Mouse (Mus musculus) right cerebral cortex, postnatal 14 days (tissue): ENCODE data around the gene Kctd2.

Experiments used
- DNase-seq: peaks from one replicate; pipeline ENCODE4 v3.0.0; 2022

The Kctd2 gene

GRCm38 (mm10) chr11:115400630-115401391, 19.1 kb upstream of the Kctd2 start:
- DNase-seq, result peak; percentile 23

DNA sequence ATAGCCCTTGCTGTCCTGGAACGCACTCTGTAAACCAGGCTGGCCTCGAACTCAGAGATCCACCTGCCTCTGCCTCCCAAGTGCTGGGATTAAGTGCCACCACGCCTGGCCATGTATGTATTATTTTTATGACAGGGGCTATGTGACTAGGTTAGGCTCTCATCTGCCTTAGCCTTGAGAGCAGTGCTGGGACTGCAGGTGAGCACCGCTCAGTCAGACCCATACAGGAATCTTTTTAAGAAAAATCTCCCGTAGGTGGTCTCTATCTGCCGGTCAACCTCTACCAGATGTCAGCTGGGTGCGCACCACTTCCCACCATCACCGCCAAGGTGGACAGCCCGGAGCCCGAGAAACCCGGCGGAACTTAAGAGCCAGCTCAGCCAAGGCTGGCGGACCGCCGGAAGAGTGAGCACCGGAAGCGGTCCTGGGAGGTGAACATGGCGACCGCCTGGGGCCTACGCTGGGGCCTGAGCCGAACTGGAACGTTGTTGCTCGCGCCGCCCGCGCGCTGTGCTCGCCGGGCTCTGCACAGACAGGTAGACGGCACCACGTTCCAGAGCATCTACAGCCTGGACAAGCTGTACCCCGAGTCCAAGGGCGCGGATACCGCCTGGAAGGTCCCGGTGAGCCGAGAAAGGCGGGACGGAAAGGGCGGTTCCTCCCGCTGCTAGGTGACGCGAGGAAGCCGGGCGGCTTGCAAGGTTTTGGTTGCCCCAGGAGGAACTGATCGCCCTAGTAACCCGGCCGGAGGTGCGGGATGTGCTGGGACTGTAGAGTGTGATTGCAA, 16.4 kb upstream of the Kctd2 start, which contains the start of gene Mrpl58:
TSS of gene Mrpl58 (plus strand) at position 415 of the 787 bp plus-strand sequence.
- DNase-seq, result peak; percentile 85

DNA sequence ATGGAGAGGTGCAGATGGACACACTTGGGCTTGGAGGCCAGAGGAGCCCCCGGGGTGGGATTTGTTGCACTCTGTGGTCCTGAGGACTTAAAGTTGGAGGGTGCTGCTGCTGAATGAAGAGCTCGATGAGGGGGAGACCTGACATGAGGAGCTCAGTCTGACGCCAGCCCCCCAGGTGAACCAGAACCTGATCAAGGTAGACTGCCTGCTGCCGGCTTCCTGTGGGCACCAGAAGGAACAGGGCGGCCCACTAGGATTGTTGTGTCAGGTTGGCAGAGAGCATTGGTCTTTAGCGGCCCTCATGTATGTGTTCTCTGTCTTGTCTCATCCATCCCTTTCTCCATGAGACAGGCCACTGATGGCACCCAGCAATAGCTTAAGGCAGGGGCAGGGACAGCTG, 14.2 kb upstream of the Kctd2 start:
- no peak for DNase-seq

DNA sequence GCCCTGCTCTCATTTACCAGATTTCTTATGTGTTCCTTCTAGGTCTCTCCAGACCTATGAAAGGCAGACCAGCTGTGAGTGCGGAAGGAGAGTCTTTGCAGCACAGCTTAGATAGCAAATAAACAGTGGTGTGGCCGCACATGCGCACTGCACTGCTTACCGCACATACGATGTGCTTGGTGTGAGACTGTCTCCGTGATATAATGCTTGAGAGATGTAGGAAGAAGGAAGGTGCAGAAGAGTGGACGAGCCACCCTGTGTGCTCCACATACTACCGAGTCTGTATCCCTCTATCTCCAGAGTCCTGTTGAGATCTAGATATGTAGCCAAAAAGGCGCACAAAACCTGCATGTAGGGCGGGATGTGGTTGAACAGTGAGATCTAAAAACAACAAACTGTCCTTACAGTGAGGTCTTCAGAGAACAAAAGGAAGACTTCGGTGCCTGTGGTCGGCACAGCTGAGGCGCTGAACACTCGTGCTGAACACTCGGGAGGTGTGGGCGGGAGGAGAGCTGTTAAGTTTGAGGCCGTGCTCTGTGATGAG, 13.0 kb upstream of the Kctd2 start:
- no peak for DNase-seq

- DNase-seq, result no peak
Observed at GRCm38 (mm10) chr11:115408266-115408920, 11.5 kb upstream of the Kctd2 start.

GRCm38 (mm10) chr11:115409556-115409955, 10.4 kb upstream of the Kctd2 start:
- DNase-seq, result no peak

DNA sequence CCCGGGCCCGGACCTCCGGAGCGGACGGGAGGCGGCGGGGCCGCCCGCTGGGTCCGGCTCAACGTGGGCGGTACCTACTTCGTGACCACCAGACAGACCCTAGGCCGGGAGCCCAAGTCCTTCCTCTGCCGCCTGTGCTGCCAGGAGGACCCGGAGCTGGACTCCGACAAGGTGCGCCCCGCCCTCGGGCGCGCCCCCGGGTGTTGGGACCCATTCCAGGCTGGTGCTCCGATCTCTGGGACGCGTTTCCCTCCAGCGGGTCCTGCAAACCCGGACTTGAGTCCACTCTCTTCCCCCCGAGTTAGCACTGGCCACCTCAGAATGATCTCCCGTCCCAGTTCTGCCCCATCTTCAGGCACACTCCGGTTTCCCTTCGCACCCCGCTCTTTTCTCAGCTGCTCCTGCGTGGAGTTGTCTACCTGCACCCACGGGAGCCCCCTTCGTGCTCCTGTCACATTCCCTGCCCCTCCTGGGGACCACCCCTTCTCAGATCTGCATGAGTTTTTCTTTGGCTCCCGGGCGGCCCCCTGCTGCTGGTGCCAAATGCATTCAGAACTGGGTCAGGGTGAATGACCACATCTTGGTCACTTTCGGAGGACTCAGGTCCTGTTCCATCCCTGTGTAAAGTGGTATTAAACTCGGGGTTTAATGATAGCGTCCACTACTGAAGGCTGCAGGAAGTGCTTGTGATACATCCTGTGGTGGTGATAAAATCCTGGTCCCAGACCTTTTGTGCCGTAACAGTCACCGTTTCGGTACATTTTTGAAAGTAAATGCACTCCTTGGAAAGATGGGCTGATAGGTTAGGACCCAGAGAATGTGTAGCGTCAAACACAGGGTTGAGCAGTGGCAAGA, 635 bp downstream of the Kctd2 start:
- peak; percentile 52 for DNase-seq

GRCm38 (mm10) chr11:115421328-115421727, 1.4 kb downstream of the Kctd2 start:
- DNase-seq, result no peak

DNA sequence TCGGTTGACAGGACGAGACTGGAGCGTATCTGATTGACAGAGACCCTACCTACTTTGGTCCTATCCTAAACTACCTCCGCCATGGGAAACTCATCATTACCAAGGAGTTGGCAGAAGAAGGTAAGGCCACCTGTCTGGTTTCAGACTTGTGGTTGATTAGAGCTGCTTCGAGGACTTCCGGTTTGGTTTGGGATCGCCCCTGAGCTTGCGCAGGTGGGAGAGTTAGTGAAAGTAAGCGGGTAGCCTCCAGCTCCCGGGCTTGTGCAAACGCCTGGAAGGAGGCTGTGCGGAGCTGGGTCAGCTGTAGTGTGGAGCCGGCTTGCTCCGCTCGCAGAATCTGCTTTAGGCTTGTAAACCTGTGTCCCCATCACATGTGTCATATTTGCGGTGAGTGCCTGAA, 2.0 kb downstream of the Kctd2 start:
- no peak for DNase-seq

GRCm38 (mm10) chr11:115423091-115423490, 3.2 kb downstream of the Kctd2 start:
- DNase-seq, result no peak

GRCm38 (mm10) chr11:115424666-115425065, 4.7 kb downstream of the Kctd2 start:
- DNase-seq, result no peak

DNA sequence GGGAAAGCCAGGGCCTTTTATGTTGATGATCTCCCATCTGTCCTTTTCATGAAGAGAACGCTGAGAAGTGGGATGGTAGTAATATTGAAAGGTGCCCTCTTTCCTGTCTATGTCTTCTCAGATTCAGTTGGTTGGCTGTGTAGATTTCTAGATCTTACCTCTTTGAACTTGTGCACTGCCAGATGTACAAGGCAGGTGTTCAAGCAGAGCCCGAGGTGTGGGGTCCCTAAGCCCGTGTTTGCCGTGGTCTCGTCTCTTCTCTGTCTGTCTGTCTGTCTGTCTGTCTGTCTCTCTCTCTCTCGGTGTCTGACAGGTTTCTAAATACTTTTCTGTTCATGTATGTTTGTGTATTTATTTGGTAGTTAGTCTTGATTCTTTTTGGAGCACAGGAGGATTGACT, 5.7 kb downstream of the Kctd2 start:
- DNase-seq, result no peak

DNA sequence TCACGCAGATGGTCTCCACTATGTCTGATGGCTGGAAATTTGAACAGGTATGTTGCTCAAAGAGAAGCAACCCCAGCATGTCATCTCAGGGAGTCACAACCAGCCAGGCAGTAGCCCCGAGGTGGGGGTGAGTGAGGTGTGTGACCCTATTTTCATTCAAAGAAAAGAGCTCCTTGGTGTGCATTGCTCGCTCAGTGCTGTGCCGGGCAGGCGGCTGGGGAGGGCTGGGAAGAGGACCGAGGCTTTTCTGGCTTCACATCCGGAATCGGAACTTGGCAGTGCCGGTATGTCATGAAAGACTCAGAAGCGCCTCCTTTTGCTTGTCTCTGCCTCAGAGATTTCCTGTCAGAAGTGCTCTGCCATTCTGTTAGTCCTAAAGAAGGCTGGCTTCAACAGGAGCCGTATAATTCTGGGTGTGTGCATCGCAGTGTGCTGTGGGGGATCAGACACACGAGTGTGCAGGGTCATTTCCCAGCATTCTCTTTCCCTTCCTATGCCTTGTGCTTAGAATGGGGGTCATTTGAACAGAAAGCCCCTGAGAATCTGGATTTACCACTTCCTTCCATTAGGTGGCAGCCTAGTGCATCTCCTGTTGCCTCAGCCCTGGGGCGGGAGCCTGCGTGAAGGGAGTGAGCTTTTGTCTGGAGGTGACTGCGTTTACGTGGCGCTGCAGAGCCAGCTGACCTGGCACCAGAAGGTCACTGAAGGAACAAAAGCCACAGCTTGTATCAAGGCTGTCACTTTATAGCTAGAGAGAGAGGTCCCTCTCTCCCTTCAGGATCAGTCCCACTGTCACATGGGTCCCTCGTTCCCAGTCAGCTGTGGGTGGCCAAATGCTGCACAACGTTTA, 7.8 kb downstream of the Kctd2 start:
- peak; percentile 71 for DNase-seq

GRCm38 (mm10) chr11:115429307-115429706, 9.4 kb downstream of the Kctd2 start:
- peak; percentile 53 for DNase-seq

GRCm38 (mm10) chr11:115430561-115430960, 10.6 kb downstream of the Kctd2 start:
- DNase-seq, result no peak

- DNase-seq, result no peak
Observed at GRCm38 (mm10) chr11:115432814-115433213, 12.9 kb downstream of the Kctd2 start.

- no peak for DNase-seq
Observed at GRCm38 (mm10) chr11:115433342-115433741, 13.4 kb downstream of the Kctd2 start.

- DNase-seq, result no peak
Observed at GRCm38 (mm10) chr11:115435596-115436337, 15.8 kb downstream of the Kctd2 start.

- DNase-seq, result no peak
Observed at GRCm38 (mm10) chr11:115437571-115438122, 17.7 kb downstream of the Kctd2 start.

DNA sequence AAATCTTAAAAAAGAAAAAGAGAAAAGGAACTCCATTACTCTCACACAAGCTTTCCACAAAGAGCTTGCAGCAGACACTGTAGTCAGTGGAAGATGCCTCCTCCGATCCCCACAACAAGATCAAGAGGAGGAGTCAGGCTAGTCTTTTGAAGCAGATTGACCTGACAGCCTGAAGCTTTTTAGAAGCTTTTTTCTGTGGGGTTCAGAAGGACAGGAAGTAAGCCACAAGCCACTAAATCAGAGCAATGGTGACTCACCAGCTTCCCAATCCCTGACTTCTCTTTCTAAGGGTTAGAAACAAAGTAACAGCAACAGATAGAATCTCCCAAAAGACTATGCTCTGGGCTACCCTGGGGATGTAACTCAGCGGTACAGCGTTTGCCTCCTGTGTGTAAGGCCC, 19.4 kb downstream of the Kctd2 start:
- DNase-seq, result no peak
